Mouse (Mus musculus): Measurements from ENCODE around the gene Tmem211.
A peak's percentile ranks its signal among the peaks of the same experiment; 100 is the strongest.

Tmem211 gene

DNA sequence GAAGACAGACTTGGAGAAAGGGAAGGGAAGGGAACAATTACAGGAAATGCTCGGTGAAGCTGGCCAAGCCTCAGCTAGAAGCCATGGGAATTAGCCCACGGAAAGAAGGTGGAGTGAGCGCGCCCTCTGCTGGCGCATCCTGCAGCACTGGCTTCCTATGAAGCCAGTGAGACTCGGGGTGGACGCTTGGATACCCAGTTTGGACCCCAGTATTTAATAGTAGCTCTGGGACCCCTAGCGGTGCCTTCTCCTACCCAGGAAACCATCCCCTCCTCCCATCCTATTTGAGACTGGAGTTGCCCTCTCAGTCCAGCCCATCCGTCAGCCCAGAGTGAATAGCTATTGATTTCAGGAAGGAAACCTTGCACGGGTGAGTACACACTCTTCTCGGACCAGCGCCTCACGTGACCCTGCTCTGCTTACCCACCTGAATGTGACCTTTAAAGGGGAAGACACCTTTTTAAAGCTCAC, at the start of gene Tmem211:
TSS of gene Tmem211 (plus strand) at position 278 of the 471 bp plus-strand sequence.
- peak; percentile 84; the same call in 1 of the 2 replicates for ATAC-seq (ENCODE audit: insufficient number of reproducible peaks, low FRiP score, low TSS enrichment)

DNA sequence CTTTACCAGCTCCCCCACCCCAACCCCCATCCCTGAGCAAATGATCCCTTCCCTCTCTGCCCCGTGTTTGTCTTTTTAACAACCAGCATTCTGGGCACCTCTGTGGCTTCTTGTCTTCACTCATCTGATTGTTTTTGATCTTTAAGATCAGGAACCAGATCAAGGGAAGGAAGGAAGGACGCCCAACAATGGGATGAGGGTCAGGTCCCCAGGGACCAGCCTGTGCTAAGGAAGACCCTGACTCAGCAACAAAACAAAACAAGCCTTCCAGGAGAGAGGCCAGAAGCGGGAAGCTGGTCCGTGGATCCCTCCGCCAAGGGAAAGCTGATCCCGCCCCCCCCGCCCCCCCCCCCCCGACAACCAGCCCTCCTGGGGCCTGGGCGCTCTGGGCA, 47.3 kb upstream of the Tmem211 start:
- no peak for ATAC-seq (ENCODE audit: insufficient number of reproducible peaks, low FRiP score, low TSS enrichment)

DNA sequence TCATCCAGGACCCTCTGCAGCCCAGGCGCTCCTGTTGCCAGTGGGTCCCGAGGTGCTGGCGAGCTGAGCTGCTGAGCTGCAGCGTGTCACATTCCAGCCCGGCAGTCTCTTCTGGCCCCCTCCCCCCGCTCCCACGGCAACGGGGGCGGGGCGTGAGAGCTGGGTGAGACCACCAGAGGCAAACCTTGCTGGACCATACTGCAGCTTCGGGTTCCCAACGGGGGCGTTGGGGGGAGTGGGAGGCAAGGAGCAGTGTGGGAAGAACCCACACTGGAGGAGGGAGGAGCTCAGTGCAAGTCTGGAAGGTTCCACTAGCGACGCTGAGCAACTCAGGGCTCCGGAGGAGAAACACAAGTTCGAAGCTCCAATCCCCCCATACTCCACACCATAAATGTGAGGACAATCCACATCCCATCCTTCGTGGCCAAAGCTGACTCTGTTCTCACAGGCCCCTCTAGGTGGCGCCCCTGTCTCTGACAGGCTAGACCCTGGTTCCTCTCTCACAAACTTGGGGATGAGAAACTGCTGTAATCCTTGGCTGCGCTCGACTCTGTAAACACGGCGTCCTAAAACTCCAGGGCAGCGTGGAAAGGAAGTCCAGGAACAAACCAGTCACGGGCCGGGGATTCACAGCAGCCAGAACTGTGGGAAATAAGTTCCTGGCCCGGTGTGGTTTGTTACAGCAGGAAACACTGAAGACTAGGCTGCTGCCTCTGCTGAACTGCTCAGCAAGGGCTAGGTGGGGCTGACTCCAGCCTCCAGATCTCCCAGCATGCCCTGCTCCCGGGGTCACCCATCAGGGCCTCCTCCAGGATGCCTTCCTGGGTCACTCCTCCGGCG, 46.6 kb upstream of the Tmem211 start:
- peak; percentile 52; the same call in 1 of the 2 replicates for ATAC-seq (ENCODE audit: insufficient number of reproducible peaks, low FRiP score, low TSS enrichment)

DNA sequence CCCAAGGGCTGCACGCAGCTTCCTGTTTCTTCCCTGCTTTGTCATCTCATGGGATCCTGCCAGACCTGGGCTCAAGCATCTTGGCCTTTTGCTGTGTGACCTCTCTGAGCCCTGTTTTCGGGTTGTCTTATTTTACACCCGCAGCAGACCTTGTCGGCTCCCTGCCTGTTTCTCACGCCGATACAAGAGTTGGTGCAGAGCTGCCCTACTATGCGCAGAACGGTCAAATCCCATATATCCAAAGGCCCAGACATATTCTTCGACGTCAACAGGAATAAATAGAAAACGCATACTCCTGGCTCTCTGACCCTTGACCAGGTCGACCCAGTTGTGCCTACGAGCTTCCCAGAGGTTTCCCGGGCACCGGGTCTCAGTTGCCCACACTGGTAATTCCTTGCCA, 46.0 kb upstream of the Tmem211 start:
- no peak for ATAC-seq (ENCODE audit: insufficient number of reproducible peaks, low FRiP score, low TSS enrichment)

DNA sequence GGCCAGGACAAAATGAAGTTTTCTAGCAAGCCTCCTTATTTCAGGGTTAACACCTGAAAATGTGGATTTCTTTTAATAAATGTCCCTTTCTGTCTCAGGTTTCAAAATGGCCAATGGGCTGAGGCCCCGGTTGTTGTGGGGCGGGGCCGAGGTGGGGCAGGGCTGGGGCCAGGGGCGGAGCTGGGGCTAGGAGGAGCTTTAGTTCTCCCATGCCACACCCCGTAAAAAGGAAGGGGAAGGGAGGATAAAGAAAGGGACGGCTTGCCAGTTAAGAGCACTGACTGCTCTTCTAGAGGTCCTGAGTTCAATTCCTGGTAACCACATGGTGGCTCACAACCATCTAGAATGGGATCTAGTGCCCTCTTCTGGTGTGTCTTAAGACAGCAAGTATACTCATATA, 45.3 kb upstream of the Tmem211 start:
- ATAC-seq (ENCODE audit: insufficient number of reproducible peaks, low FRiP score, low TSS enrichment) = no peak

DNA sequence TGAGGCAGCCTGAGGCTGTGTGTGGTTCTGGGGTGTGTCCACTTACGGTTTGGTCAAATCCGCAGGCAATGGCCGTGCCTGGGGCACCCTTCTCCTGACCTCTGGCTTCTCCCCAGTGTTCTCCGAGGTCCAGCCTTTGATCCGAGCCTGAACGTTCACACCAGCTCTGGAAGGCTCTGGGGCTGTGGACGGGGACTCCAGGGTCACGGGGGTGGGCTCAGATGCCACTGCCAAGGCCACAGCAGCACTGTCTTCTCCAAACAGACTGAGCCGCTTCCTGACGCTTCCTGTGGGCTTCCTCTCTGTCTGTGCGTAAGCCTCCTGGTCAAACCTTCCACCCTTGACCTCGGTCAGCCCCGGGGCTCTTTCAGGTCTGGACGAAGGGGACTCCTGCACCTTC, 36.2 kb upstream of the Tmem211 start:
- no peak for ATAC-seq (ENCODE audit: insufficient number of reproducible peaks, low FRiP score, low TSS enrichment)

DNA sequence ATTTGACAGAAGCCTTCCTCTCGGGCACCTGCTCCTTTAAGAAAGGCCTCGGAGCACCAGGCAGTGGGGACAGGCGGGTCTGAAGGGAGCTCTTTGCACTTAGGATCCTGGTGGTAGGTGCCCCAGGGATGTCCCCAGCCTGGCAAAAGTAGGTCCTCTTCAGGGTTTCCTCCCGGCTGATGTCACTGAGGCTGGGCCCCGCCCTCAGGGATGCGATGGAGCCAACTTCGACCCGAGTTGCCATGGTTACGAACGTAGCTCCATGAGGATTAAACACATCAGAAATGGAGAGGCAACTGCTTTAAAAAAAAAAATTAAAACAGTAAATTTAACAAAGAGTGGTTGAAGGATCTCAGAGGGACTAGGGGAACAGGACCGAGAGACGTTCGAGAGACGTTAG, 34.8 kb upstream of the Tmem211 start:
- no peak for ATAC-seq (ENCODE audit: insufficient number of reproducible peaks, low FRiP score, low TSS enrichment)

DNA sequence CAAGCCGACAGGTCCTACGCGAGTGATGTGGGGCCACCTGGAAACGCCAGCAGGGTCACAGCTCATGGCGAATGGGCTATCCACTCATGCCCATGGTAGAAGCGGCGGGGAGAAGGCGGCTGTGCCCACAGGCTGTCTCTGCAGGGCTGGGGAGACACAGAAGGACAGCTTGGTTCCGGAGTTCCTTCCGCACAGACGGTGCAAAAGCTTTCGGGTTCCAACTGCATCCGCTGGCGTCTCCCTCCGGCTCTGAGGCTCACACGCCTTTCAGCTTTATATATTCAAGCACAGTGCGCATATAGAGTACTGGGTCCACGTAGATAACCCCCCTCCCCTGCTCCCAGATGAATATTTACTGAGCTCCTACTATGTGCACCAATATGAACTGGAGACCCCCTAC, 32.9 kb upstream of the Tmem211 start:
- ATAC-seq (ENCODE audit: insufficient number of reproducible peaks, low FRiP score, low TSS enrichment) = no peak

DNA sequence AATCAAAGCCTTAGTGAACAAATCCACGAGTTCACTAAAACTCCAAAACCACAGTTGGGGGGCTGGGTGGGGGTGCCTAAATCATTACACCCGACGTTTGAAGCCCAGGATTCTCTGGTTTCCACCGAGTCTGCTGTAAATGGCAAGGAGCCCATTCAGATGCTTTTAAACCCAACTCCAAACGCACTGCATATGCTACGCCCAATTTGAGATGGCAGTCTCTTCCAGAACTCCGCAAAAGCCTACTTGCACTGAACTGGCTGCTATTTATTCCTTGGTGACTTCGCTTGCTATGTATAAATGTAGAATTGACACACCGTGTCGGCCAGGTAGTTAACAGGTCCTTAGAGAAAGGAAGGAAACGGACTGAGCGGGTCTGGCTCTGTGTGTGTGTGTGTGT, 31.3 kb upstream of the Tmem211 start:
- no peak for ATAC-seq (ENCODE audit: insufficient number of reproducible peaks, low FRiP score, low TSS enrichment)

DNA sequence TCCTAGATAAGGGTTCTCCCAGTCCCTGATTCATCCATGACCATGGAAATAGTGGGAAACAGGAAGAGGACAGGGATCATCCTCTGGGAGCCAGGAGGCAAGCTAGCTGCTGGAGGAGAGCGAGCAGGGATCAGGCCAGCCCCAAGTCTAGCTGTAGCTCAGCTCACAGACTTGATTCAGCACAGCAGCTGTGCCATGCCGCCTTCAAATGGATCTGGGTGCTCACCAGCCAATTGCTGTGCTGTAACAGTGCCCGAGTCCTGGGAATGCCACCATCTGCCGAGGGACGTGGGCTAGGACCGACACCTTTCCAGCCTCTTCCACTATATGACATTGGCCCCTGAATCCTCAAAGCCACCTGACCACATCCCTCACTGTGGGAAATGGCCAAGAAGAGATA, 30.8 kb upstream of the Tmem211 start:
- no peak for ATAC-seq (ENCODE audit: insufficient number of reproducible peaks, low FRiP score, low TSS enrichment)

DNA sequence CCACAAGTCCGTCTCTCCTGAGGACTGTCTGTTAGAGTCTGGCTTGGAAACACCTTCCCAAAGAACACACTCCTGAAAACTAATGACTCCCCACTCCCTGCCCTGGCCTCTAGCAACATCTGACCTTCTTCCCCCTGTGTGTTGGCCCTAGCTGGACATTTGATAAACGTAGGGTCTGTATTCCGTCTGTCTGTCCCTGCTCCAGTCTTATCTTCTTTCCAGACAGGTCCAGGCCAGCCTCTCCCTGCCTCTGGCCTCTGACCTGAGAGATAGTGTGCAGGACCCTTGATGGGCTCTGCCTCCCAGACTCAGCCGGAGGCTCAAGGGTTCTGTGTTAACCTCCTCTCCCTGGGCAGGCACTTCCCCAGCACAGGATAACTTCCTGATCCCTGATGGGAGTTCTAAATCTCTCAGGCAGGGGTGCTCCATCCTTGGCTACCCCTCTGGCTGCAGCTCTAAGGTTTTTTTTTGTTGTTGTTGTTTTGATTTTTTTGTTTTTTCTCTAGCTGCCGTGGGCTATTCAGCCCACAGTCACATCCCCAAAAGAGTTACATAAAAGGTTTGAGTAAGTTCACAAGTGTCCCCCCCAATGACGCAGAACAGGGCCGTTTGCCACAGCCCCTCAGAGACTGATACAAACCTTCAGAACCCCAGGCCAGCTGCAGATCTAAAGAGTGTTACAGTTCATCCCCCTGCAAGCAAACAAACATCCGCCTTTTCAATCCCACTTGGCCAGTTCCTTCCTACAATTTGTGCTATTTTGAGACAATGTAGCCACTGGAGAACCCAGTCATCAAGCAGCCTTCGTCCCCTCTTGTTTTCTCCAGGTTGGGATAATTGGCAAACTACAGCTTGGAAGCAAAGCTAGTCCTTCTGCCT, 29.6 kb upstream of the Tmem211 start:
- ATAC-seq (ENCODE audit: insufficient number of reproducible peaks, low FRiP score, low TSS enrichment) = no peak

DNA sequence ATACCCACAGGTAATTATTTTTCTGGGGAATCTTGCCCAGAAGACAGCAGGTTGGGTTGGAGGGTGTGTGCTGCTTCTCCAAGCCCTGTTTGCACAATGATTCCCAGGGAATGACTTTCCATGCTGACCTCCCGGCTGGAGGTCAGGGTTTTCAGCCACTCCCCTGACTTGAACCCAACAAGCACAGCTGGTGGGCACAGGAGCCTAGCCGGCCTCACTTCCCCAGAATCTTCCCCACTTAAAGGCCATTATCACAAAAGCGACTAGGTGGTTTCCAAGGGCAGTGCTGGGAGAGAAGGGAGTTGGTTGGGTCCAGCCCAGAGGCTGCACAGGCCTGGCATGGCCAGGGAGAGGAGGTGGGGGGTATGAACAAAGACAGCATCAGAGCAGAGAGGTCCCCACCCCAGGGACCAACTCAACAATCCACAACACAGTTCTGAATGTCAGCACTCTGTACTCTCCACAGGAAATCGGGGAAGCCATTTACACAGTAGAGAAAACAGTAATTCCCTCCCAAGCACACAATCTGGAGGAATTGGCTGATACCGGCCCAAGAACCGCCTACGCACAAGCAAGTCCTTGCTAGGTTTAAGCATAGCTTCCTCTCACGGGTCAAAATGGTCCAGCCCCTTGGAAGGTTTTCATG, 27.5 kb upstream of the Tmem211 start:
- ATAC-seq (ENCODE audit: insufficient number of reproducible peaks, low FRiP score, low TSS enrichment) = no peak

DNA sequence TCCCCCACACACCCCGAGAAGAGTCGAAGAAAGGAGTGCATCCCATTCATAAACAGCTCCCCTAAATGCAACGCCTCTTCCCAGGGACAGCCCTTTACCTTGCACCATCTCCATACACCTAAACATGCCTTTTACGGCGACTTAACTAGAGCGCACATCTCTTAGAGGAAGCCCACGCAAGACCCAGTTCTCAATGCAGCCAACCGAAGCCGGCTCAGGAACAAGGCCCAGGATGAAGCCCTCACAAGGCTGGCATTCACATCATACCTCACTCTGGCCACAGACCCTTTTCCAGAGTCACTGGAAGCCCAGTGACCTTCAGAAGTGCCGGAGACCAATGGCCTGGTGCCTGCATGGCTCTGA, 27.0 kb upstream of the Tmem211 start:
- no peak for ATAC-seq (ENCODE audit: insufficient number of reproducible peaks, low FRiP score, low TSS enrichment)

DNA sequence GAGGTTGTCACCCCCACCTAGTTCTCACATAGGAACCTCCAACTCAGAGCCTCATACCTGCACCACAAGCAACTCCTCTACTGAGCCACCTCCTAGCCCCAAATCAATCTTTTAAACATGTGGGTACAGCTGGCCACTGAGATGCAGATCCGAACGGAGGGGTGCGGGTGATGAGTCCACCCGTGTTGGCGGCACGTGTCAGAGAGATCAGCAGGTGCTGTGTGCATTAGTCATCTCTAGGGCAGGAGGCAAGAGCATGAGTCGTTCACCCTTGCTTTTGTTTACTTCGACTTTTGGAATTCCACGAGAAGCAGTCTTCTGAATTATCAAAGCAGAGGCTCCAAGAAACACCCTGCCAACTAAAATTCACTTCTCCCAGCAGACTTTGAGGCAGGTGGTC, 22.5 kb upstream of the Tmem211 start:
- no peak for ATAC-seq (ENCODE audit: insufficient number of reproducible peaks, low FRiP score, low TSS enrichment)

DNA sequence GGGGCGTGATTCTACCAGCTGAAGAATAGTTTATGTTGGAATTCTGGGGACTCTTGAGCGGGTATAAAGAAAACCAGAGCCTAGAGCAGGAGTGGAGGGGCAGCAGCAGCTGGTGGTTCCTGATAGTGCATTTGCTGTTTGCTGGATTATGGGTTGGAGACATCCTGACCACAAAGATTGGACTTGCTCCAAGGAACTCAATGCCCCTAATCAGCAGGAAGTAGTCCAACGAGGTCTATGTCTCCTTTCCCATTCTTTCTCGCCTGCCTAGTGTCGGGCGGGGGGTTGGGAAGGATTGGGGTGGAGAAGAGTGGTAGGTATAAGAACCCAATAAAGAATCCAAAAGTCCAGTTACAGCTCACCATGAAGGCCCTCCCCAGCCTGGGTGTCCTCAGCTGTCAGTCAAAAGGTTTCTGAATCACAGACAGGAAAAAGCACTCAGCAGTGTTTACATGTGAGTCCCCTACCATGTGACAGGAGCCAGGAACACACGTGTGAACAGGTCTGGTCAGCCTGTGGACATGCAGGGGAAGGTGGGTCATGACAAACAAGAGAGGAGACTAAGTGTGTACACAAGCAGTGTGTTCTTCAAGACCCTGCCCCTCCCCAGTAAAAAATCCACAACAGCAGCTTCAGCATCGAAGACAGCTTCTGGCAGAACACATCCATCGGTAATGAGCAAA, 19.9 kb upstream of the Tmem211 start:
- no peak for ATAC-seq (ENCODE audit: insufficient number of reproducible peaks, low FRiP score, low TSS enrichment)

DNA sequence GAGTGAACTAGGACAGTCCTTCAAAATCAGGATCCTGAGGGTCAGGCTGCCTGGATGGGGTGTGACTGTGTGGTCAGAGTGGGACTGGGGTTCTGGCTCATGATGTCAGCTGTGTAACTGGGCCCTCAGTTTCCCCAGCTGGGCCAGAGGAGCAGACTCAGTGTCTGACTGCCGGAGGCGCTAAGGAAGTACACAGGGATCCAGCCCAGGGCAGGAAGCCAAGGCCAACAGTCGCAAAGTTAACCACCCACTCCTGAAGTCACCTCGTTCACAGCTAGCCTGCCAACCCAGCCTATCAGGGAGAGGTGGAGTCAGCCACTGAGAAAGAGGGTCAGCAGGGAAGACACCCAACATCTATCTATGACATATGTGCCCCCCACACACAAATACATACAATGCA, 18.7 kb upstream of the Tmem211 start:
- no peak for ATAC-seq (ENCODE audit: insufficient number of reproducible peaks, low FRiP score, low TSS enrichment)

DNA sequence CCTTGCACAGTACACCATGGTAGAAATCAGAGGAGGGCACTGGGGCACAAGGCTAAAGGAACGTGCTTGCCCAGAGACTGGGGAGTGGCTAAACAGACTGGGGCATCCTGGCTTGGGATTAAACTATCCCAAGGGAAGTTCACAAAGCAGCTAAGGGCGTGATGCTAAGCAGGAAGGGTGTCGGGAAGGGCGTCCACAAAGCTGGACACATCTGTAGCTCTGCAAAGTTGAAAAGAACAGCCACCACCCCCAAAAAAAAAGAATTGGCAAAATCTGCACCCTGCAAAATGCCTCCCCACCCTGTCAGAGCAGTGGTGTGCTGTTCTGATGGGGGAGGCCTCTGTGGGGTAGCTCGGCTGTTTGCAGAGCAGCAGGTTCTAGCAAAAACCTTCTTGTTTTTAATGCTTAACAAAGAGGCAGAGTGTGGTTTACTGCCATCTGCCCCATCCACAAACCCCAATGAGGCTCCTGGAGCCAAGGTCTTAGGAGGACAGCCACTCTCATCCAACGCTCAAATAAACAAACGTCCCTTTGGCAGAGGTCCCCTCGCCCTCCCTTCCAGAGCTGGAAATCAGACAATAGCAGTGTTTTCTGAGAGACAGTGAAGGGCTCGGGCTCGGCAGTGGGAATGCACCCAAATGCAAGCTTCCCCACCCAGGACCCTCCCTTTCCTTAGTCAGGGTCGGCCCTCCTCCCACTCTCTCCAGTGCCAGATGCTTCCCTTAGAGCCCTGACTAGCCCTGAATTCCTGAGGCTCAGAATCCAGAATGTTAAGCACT, 17.9 kb upstream of the Tmem211 start:
- ATAC-seq (ENCODE audit: insufficient number of reproducible peaks, low FRiP score, low TSS enrichment) = no peak

DNA sequence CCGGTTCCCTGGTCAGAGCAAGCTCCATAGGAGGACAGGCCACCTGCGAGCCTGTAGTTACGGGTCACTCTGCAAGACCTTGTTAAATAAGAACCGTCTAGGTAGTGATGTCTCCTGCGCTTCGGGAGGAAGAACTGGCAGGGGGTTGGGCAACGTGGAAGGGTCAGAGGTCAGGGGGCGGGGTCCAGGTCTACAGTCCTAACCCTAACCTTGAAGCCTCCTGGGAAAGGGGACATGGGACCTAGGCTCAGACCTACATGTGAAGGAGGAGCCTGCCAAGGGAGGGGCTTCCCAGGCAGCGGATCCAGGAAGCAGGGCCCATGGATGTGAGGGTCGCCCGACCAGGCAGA, 17.3 kb upstream of the Tmem211 start:
- no peak for ATAC-seq (ENCODE audit: insufficient number of reproducible peaks, low FRiP score, low TSS enrichment)

DNA sequence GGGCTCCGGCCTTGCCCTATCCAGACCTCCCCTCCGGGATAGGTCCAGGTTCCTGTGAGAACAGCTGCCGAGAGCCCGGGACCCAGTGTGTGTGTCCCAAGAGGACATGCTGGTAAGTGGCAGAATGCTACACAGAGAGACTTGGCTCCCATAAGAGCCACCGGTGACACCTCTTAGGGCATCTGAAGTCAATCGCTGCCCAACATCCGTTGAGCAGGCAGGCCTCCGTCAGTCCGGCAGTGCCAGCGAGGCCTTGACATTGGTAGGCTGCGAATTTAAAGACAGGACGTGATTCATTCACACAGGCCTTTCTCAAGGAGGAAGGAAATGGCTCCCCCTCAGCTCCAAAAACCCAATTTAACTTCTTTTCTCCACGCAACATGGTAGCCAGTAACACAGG, 16.8 kb upstream of the Tmem211 start:
- no peak for ATAC-seq (ENCODE audit: insufficient number of reproducible peaks, low FRiP score, low TSS enrichment)

DNA sequence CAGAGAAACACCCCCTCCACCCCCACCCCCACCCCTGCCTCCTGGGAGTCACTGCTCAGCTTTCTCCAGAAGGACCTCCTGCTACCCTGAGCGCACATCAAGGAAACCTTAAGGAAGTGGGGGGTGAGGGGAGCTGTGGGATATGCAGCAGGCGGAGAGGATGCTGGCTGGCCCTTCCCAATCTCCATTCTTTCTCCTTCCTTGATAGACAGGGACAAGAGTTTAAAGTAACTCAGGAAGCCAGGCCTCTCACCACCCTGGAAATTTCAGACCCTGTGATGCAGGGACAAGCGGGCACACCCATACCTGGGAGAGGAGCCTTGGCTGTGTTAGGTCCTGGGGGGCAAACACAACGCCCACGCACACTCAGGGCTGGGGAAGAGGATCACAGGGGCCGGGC, 16.4 kb upstream of the Tmem211 start:
- ATAC-seq (ENCODE audit: insufficient number of reproducible peaks, low FRiP score, low TSS enrichment) = no peak

All from cerebellum, adult (tissue).